Mouse (Mus musculus) heart, embryonic 13.5 days (tissue): ENCODE measurements around the gene Gm17606. TPM values are rescaled to one million over a fixed set of nuclear protein-coding genes. Genes with fewer than 3 reads are reported as not detected.
A peak's percentile ranks its signal among the peaks of the same experiment; 100 is the strongest.
"Not testable (repeated sequence)": the region's sequence is repeated elsewhere in the genome, so short reads cannot be mapped to it uniquely, and the experiment has no call there.

ENCODE experiments used
- ATAC-seq: fragments of 200-750 bp; cut with Nextera tagmentation; 2 replicates; pipeline ENCODE4 v1.8.0; 2017; ENCODE audit warnings: moderate TSS enrichment; ENCODE audit not compliant: insufficient number of reproducible peaks, low FRiP score, low TSS enrichment; ENCODE audit errors: extremely low read depth
- H3K27ac ChIP-seq: fragments of 300-500 bp; sonication (generic); replicated peaks from 2 replicates; pipeline ENCODE4 v1.5.1; 2015; ENCODE audit warnings: moderate library complexity, mild to moderate bottlenecking, inconsistent platforms
- H3K27me3 ChIP-seq: fragments of 300-500 bp; sonication (generic); replicated peaks from 2 replicates; pipeline ENCODE4 v1.6.1; 2015; ENCODE audit warnings: mild to moderate bottlenecking, inconsistent platforms
- H3K36me3 ChIP-seq: fragments of 300-500 bp; sonication (generic); 2 replicates; pipeline ENCODE4 v1.6.1; 2015; ENCODE audit warnings: mild to moderate bottlenecking, inconsistent platforms
- H3K4me1 ChIP-seq: fragments of 300-500 bp; sonication (generic); 2 replicates; pipeline ENCODE4 v1.6.1; 2015; ENCODE audit warnings: inconsistent platforms
- H3K4me2 ChIP-seq: fragments of 300-500 bp; sonication (generic); 2 replicates; pipeline ENCODE4 v1.6.1; 2015; ENCODE audit warnings: inconsistent platforms, mild to moderate bottlenecking, moderate library complexity
- H3K4me3 ChIP-seq: fragments of 300-500 bp; sonication (generic); 2 replicates; pipeline ENCODE4 v1.5.1; 2015; ENCODE audit warnings: moderate library complexity, mild to moderate bottlenecking, inconsistent platforms
- H3K9ac ChIP-seq: fragments of 300-500 bp; sonication (generic); 2 replicates; pipeline ENCODE4 v1.6.1; 2015; ENCODE audit warnings: inconsistent platforms, mild to moderate bottlenecking, moderate library complexity
- H3K9me3 ChIP-seq: fragments of 300-500 bp; sonication (generic); 2 replicates; pipeline ENCODE4 v1.6.1; 2016; ENCODE audit warnings: inconsistent platforms
- WGBS: fragments of 180-500 bp; shearing (Covaris S2); methylation state at CpG from one replicate; pipeline ENCODE4 v1.1.7; 2015; ENCODE audit warnings: mixed read lengths; 5-methylcytosine and 5-hydroxymethylcytosine counted together
- polyA plus RNA-seq: library from polyadenylated mRNA; unstranded; fragments of >200 nt; fragmentation: Nextera tagmentation; extraction: Ambion mirVana; gene quantifications from 2 replicates; pipeline ENCODE4 v1.2.1, GENCODE M21; 2015

Gene Gm17606
- polyA plus RNA-seq, 1 experiment from 2014 or later: not detected

DNA sequence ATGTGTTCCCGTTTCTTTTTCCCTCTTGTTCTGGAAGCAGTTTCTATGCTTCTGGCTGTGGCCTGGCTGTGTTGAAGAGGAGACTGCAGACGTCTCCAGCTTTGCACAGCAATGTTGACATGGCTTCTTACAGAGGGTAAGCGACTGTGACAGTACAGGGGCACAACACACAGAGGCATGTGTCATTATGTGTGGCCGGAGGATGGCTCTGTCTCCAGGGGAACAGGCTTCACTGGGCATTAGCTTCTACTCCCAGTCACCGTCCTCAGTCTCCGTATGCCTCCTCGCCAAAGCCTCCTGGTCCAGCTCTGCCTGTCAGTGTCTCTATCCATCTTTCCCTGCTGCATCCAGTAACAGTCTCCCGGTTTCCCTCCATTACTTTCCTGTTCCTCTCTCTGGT, 33.5 kb upstream of the Gm17606 start:
- Histone ChIP-seq H3K4me1 (peaks cover 20% of the 10 kb centered on the region), H3K4me2 (no peak overlapping the region), H3K36me3 (peaks cover 22% of the 10 kb centered on the region), H3K9ac (no peak overlapping the region), H3K4me3 (no peak overlapping the region), H3K27ac (no peak overlapping the region), H3K9me3 (no peaks in the 10 kb centered on the region), H3K27me3 (no peaks in the 10 kb centered on the region)
- no peak for ATAC-seq
- 63% methylated on average over 8 of the region's 8 CpGs for WGBS

DNA sequence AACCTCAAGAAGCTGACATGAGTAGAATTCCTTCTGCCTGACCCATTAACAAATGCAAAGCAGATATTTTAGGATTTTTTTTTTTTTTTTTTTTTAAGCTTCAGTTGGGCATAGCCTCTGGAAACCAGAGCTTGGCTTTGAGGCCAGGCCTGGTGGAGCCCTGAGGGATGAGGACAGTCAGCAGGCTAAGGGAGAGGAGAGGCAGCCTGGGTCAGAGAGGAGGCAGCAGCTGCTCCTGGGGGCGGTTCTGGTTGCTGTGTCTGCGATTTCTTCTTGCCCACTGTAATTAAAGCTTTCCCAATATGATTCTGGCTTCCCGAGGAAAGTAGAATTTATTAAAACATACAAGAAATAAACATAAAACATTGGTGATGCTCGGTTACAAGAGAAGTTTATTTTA, 31.5 kb upstream of the Gm17606 start:
- ATAC-seq: no peak
- H3K4me2 ChIP-seq: no peak overlapping the region
- no peaks in the 10 kb centered on the region for H3K9me3 ChIP-seq
- no peak overlapping the region for H3K9ac ChIP-seq
- peaks cover 11% of the 10 kb centered on the region; the same call in 1 of the 2 replicates for H3K4me1 ChIP-seq
- H3K36me3 ChIP-seq: peaks cover 36% of the 10 kb centered on the region
- H3K4me3 ChIP-seq: no peak overlapping the region
- H3K27me3 ChIP-seq: no peaks in the 10 kb centered on the region
- H3K27ac ChIP-seq: no peak overlapping the region
- WGBS: 68% methylated on average over 4 of the region's 4 CpGs

DNA sequence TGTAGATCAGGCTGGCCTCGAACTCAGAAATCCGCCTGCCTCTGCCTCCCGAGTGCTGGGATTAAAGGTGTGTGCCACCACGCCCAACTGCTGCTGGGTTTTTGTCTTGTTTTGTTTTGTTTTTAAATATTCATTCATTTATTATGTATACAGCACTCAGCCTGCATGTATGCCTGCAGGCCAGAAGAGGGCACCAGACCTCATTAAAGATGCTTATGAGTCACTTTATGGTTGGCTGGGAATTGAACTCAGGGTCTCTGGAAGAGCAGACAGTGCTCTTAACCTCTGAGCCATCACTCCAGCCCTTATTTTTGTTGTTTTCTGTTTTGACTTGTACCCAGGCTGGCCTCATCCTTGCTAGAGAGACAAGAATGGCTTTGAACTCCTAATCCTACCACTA, 30.8 kb upstream of the Gm17606 start:
- Histone ChIP-seq H3K9ac (no peak overlapping the region), H3K27ac (no peak overlapping the region), H3K4me3 (no peak overlapping the region), H3K4me1 (peaks cover 4% of the 10 kb centered on the region; the same call in 1 of the 2 replicates), H3K27me3 (no peaks in the 10 kb centered on the region), H3K4me2 (no peak overlapping the region), H3K9me3 (no peaks in the 10 kb centered on the region), H3K36me3 (peaks cover 43% of the 10 kb centered on the region)
- 77% methylated on average over 4 of the region's 4 CpGs for WGBS
- ATAC-seq: no peak

DNA sequence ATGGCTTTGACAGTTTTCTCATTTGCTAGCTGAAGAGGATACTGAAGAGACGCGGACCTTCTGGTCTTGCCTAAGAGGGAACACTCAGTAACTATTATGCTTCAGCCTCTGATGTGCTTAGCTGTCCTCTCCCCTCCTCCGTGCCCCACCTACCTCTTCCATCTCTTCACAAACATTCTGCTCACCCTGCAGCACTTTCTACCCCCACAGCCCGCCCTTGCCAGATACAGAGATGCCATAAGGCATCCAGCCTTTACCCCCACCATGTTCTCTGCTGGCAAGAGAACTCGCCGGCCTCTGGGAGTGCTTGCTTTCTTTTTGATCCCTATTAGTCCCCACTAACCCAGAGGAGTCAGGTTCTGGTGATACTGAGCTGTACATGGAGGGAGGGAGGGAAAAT, 30.1 kb upstream of the Gm17606 start:
- peaks cover 2% of the 10 kb centered on the region; the same call in 1 of the 2 replicates for H3K4me1 ChIP-seq
- H3K9me3 ChIP-seq: no peaks in the 10 kb centered on the region
- ATAC-seq: no peak
- no peak overlapping the region for H3K4me3 ChIP-seq
- H3K9ac ChIP-seq: no peak overlapping the region
- H3K4me2 ChIP-seq: no peak overlapping the region
- WGBS: 73% methylated on average over 6 of the region's 6 CpGs
- H3K36me3 ChIP-seq: peaks cover 50% of the 10 kb centered on the region
- H3K27ac ChIP-seq: no peak overlapping the region
- no peaks in the 10 kb centered on the region for H3K27me3 ChIP-seq

DNA sequence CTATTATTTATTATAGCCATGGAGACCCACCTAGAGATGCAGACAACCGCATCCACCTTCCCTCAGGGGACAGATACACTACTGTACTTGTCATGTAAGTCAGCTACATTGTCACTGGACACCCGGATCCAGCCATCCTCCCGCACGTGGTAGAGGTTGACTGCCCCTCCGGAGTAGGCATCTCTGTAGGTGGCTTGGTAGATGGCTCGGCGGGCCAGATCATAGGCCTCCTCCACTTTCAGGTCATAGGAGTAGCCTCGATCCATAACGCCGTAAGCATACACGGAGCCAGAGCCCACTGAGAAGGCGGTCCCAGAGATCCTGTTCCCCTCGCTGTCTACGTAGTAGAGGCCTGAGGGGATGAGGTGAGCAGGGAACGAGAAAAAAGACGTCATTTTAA, 26.6 kb upstream of the Gm17606 start:
- H3K4me2 ChIP-seq, H3K27me3 ChIP-seq, H3K9ac ChIP-seq, H3K4me3 ChIP-seq, ATAC-seq, H3K27ac ChIP-seq, H3K9me3 ChIP-seq: not testable (repeated sequence)
- peaks cover 17% of the 10 kb centered on the region for H3K4me1 ChIP-seq
- peaks cover 60% of the 10 kb centered on the region for H3K36me3 ChIP-seq
- 93% methylated on average over 16 of the region's 16 CpGs for WGBS

DNA sequence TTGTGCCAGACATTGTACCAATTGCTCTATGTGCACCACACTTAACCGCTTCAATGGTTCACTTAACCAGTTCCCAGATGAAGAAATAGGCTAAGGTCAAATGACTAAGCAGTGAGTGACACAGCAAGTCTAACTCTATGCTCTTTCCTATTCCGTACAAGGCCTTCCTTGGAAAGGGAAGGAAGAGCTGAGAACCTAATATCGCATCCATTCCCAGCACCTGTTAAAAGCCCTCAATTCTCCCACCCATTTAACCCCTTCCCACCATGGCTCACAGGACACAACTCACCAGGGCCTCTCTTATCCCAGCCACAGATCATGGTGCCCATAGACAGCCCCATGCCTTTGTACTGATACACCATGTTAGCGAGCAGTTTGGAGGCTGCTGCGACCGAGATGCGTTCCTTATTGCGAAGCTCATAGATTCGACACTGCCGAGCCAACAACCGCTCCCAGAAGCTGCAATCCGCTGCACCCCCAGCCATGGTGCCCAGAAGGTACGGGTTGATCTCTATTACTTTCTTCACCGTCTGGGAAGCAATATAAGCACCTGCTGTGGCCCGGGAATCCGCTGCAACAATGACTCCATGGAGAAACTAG, 24.4 kb upstream of the Gm17606 start:
- WGBS: 91% methylated on average over 16 of the region's 16 CpGs
- H3K36me3 ChIP-seq: peaks cover 45% of the 10 kb centered on the region
- no peak for ATAC-seq

DNA sequence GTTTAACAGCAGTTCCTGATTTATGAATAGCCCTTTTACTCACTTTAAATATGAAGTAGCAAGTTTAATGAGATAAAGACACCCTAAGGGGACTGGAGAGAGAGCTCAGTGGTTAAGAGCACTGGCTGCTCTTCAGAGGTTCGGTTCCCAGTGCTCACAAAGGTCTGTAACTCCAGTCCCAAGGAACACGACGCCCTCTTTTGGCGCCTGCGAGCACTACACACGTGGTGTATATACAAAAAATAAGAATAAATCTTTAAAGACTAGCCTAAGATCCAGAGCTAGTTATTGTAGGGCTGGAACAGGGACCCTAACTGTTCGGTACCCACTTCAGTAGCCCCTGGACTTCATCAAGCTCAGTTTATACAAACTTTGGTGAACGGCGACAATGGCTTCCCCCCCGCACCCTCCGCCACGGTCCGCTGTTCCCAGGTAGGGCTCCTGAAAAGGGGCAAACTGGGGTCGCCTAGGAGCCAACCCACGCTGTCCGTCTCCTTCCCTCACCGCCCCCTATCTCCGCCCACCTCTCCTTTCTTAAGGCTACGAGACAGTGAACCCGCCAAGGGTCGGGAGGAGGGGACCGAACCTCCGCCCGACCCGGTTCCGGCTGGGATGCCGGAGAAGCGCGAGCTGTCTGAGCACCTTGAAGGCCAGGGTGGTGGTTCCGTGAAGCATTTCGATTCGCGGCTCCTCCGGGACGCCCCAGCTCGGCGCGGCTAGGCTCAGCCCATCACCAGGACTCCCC, 23.4 kb upstream of the Gm17606 start:
- peak overlapping the region; percentile 87 for H3K4me3 ChIP-seq
- no peaks in the 10 kb centered on the region for H3K27me3 ChIP-seq
- WGBS: 2% methylated on average over 38 of the region's 38 CpGs
- peak; percentile 4; the same call in 1 of the 2 replicates for ATAC-seq
- H3K4me2 ChIP-seq: peak overlapping the region; percentile 87
- H3K27ac ChIP-seq: peak overlapping the region; percentile 83
- H3K9ac ChIP-seq: peak overlapping the region; percentile 97
- H3K36me3 ChIP-seq: peaks cover 38% of the 10 kb centered on the region
- no peaks in the 10 kb centered on the region for H3K9me3 ChIP-seq
- peaks cover 17% of the 10 kb centered on the region for H3K4me1 ChIP-seq

More for the DNA sequence above, 24.4 kb upstream of the Gm17606 start:
- Histone ChIP-seq H3K9me3 (no peaks in the 10 kb centered on the region), H3K9ac (no peak overlapping the region), H3K4me3 (peak overlapping the region; percentile 87), H3K4me2 (peak overlapping the region; percentile 87), H3K27ac (no peak overlapping the region), H3K4me1 (peaks cover 17% of the 10 kb centered on the region), H3K27me3 (no peaks in the 10 kb centered on the region)

DNA sequence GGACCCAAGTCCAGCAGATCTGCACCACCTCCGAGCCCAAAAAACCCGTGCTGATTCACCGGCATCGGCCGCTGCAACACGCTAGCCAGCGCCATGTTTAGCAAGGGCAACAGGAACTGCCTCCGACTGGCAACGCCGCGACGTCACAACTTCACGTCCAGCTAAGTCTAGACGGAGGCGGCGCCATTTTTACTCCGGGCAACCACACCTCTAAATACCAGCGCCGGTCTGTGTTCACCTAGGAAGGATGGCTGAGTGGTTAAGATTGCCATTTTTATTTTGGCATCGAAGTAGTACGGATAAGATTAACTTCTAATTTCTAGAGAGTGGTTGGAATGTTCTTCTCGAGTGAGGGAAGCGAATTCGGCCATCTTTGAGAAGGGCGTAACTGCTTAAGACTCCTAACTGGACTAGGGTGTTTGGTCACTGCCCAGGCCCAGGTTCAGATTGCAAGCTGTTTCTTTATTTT, 22.8 kb upstream of the Gm17606 start, which contains the start of gene Psmb5:
Gene Psmb5 (minus strand): TSS at position 126 of the 469 bp plus-strand sequence.
- H3K36me3 ChIP-seq: peaks cover 32% of the 10 kb centered on the region
- H3K4me2 ChIP-seq: peak within 1 kb of the TSS; percentile 87
- peaks cover 17% of the 10 kb centered on the region for H3K4me1 ChIP-seq
- peak within 1 kb of the TSS; percentile 97 for H3K9ac ChIP-seq
- peak within 1 kb of the TSS; percentile 87 for H3K4me3 ChIP-seq
- H3K27me3 ChIP-seq: no peaks in the 10 kb centered on the region
- H3K9me3 ChIP-seq: no peaks in the 10 kb centered on the region
- peak within 1 kb of the TSS; percentile 83 for H3K27ac ChIP-seq
- WGBS: under 1% methylated on average over 25 of the region's 25 CpGs
- peak; percentile 79 for ATAC-seq

DNA sequence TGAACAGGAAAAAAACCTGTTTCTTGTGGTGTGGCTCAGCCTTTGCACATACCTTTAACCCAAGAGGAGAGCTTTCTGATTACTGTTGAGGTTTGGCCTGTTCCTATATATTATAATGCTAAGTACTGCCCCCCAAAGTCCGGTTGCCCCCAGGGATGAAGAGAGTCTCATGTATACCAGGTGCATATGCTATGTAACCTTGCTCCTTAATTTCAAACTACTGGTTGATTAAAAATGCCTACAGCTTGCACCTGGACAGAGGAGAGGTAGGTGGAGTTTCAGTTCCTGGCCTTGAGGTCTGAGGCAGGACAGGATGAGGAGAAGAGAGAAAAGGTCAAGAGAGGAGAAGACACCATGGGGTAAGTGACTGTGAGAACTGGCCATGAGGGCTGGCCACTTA, 19.6 kb upstream of the Gm17606 start, which contains the start of gene Psmb11:
Gene Psmb11 (plus strand): TSS at position 301 of the 400 bp plus-strand sequence.
- no peak within 1 kb of the TSS for H3K4me3 ChIP-seq
- no peaks in the 10 kb centered on the region for H3K9me3 ChIP-seq
- ATAC-seq: no peak
- no peak within 1 kb of the TSS for H3K9ac ChIP-seq
- peaks cover 12% of the 10 kb centered on the region for H3K4me1 ChIP-seq
- 89% methylated on average over 1 of the region's 1 CpGs for WGBS
- H3K27ac ChIP-seq: no peak within 1 kb of the TSS
- peaks cover 5% of the 10 kb centered on the region for H3K36me3 ChIP-seq
- no peak within 1 kb of the TSS for H3K4me2 ChIP-seq
- no peaks in the 10 kb centered on the region; the same call in 1 of the 2 replicates for H3K27me3 ChIP-seq

DNA sequence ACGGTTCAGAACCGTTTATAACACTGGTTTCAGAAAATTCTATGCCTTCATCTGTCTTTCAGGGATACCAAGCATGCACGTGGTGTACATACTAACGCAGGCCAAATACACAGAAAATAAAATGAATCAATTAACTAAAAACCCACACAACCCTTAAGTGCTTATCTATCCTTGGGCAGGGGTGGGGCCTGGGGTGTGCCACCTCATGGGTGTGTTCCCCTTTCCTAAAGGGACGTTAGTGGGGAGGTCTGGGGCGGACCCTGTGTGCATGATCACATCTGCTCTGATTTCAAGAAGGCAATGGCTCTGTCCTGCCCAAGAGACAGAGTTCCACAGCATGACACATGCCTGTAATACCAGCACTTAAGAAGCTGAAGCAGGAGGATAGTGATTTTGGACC, 17.4 kb upstream of the Gm17606 start:
- no peaks in the 10 kb centered on the region for H3K36me3 ChIP-seq
- H3K9ac ChIP-seq: no peak overlapping the region
- no peak overlapping the region for H3K4me3 ChIP-seq
- WGBS: 76% methylated on average over 6 of the region's 6 CpGs
- no peak overlapping the region for H3K4me2 ChIP-seq
- no peaks in the 10 kb centered on the region for H3K9me3 ChIP-seq
- H3K27ac ChIP-seq: no peak overlapping the region
- ATAC-seq: no peak
- H3K4me1 ChIP-seq: no peaks in the 10 kb centered on the region
- no peaks in the 10 kb centered on the region; the same call in 1 of the 2 replicates for H3K27me3 ChIP-seq

DNA sequence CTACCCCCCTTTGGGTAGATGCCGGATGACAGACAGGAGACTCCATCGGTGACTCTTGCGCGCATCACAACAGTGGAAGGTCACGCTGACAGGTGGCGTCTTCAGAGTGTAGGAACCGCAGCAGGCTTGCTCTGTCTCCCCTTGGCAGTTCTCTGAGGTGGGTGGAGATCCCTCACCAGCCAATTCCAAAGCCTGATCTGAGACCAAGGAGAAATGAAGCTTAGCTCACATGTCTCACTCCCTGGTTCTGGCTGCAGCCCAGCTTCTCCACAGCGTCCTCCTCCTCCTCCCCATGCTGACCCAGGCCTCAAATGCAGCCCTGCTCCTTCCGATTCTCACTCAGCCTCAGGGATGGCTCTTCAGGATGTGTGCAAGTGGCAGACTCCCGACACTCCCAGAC, 15.8 kb upstream of the Gm17606 start:
- ATAC-seq: no peak
- Histone ChIP-seq H3K27ac (no peak overlapping the region), H3K4me1 (no peaks in the 10 kb centered on the region), H3K9me3 (no peaks in the 10 kb centered on the region), H3K4me2 (no peak overlapping the region), H3K36me3 (no peaks in the 10 kb centered on the region), H3K4me3 (no peak overlapping the region), H3K27me3 (no peaks in the 10 kb centered on the region; the same call in 1 of the 2 replicates), H3K9ac (no peak overlapping the region)
- WGBS: 69% methylated on average over 10 of the region's 10 CpGs
